Mouse (Mus musculus): ENCODE measurements around the gene Aldh1a1.
"Not testable (repeated sequence)": the region's sequence is repeated elsewhere in the genome, so short reads cannot be mapped to it uniquely, and the experiment has no call there.

Gene Aldh1a1

GRCm38 (mm10) chr19:20557211-20557610 lies 64.7 kb downstream of the Aldh1a1 start:
- DNase-seq = no peak

GRCm38 (mm10) chr19:20558069-20558468 lies 65.6 kb downstream of the Aldh1a1 start:
- DNase-seq = no peak

GRCm38 (mm10) chr19:20558544-20558943 lies 66.0 kb downstream of the Aldh1a1 start:
- no peak for DNase-seq

- no peak for DNase-seq
Measured at GRCm38 (mm10) chr19:20558952-20559351, 66.4 kb downstream of the Aldh1a1 start.

GRCm38 (mm10) chr19:20559952-20560351 lies 67.4 kb downstream of the Aldh1a1 start:
- DNase-seq = no peak

- DNase-seq = no peak
Measured at GRCm38 (mm10) chr19:20562396-20562795, 69.9 kb downstream of the Aldh1a1 start.

GRCm38 (mm10) chr19:20566294-20566693 lies 73.8 kb downstream of the Aldh1a1 start:
- no peak for DNase-seq

GRCm38 (mm10) chr19:20567039-20567438 lies 74.5 kb downstream of the Aldh1a1 start:
- DNase-seq = no peak

- DNase-seq = no peak
Measured at GRCm38 (mm10) chr19:20576984-20577383, 84.5 kb downstream of the Aldh1a1 start.

- DNase-seq = no peak
Measured at GRCm38 (mm10) chr19:20577429-20577828, 84.9 kb downstream of the Aldh1a1 start.

- DNase-seq = no peak
Measured at GRCm38 (mm10) chr19:20599951-20600350, 107.4 kb downstream of the Aldh1a1 start.

GRCm38 (mm10) chr19:20601739-20602138 lies 109.2 kb downstream of the Aldh1a1 start:
- no peak for DNase-seq

- no peak for DNase-seq
Measured at GRCm38 (mm10) chr19:20603212-20603611, 110.7 kb downstream of the Aldh1a1 start.

GRCm38 (mm10) chr19:20603866-20604265 lies 111.4 kb downstream of the Aldh1a1 start:
- no peak for DNase-seq

- DNase-seq = no peak
Measured at GRCm38 (mm10) chr19:20614252-20614930, 121.9 kb downstream of the Aldh1a1 start.

- DNase-seq = no peak
Measured at GRCm38 (mm10) chr19:20622434-20622833, 129.9 kb downstream of the Aldh1a1 start.

- DNase-seq = no peak
Measured at GRCm38 (mm10) chr19:20623416-20623815, 130.9 kb downstream of the Aldh1a1 start.

GRCm38 (mm10) chr19:20631020-20631419 lies 138.5 kb downstream of the Aldh1a1 start:
- DNase-seq = no peak

GRCm38 (mm10) chr19:20633876-20634691 lies 141.6 kb downstream of the Aldh1a1 start:
- DNase-seq = peak; percentile 2

- DNase-seq = no peak
Measured at GRCm38 (mm10) chr19:20644346-20644745, 151.8 kb downstream of the Aldh1a1 start.

GRCm38 (mm10) chr19:20647496-20647895 lies 155.0 kb downstream of the Aldh1a1 start:
- not testable (repeated sequence) for DNase-seq

- no peak for DNase-seq
Measured at GRCm38 (mm10) chr19:20650008-20650407, 157.5 kb downstream of the Aldh1a1 start.

- DNase-seq = no peak
Measured at GRCm38 (mm10) chr19:20653082-20653676, 160.7 kb downstream of the Aldh1a1 start.
